Mouse (Mus musculus) hindbrain, embryonic 11.5 days (tissue): ENCODE results near the gene Grrp1. TPM values are rescaled to one million over a fixed set of nuclear protein-coding genes. Genes with fewer than 3 reads are reported as not detected.

ENCODE experiments used
- ATAC-seq: fragments of 200-750 bp; cut with Nextera tagmentation; 2 replicates; pipeline ENCODE4 v1.8.0; 2017; ENCODE audit warnings: mild to moderate bottlenecking, moderate TSS enrichment, moderate library complexity; ENCODE audit not compliant: low FRiP score
- DNase-seq: peaks from one replicate; pipeline ENCODE4 v3.0.0-alpha.2; 2015; ENCODE audit warnings: low spot score
- H3K27ac ChIP-seq: fragments of 300-500 bp; sonication (generic); 2 replicates; pipeline ENCODE4 v1.5.1; 2014; ENCODE audit warnings: mild to moderate bottlenecking, low read depth, low read length
- H3K27me3 ChIP-seq: fragments of 300-500 bp; sonication (generic); 2 replicates; pipeline ENCODE4 v1.6.1; 2014; ENCODE audit warnings: mild to moderate bottlenecking, low read length, moderate library complexity, mixed read lengths; ENCODE audit not compliant: control insufficient read depth, insufficient read depth
- H3K36me3 ChIP-seq: fragments of 300-500 bp; sonication (generic); 2 replicates; pipeline ENCODE4 v1.6.1; 2014; ENCODE audit warnings: mild to moderate bottlenecking, low read length, moderate library complexity, mixed read lengths; ENCODE audit not compliant: control insufficient read depth, insufficient read depth
- H3K4me1 ChIP-seq: fragments of 300-500 bp; sonication (generic); replicated peaks from 2 replicates; pipeline ENCODE4 v1.6.1; 2014; ENCODE audit warnings: low read length, mixed read lengths; ENCODE audit not compliant: control insufficient read depth, insufficient read depth
- H3K4me2 ChIP-seq: fragments of 300-500 bp; sonication (generic); replicated peaks from 2 replicates; pipeline ENCODE4 v1.6.1; 2014; ENCODE audit warnings: mild to moderate bottlenecking, low read depth, low read length
- H3K4me3 ChIP-seq: fragments of 300-500 bp; sonication (generic); 2 replicates; pipeline ENCODE4 v1.5.1; 2014; ENCODE audit warnings: low read depth, low read length
- H3K9ac ChIP-seq: fragments of 300-500 bp; sonication (generic); 2 replicates; pipeline ENCODE4 v1.6.1; 2014; ENCODE audit warnings: low read depth, low read length
- H3K9me3 ChIP-seq: fragments of 300-500 bp; sonication (generic); 2 replicates; pipeline ENCODE4 v1.6.1; 2016; ENCODE audit warnings: low read length; ENCODE audit not compliant: control insufficient read depth
- WGBS: fragments of 180-500 bp; shearing (Covaris S2); extraction: QIAGEN DNeasy Blood & Tissue Kit; methylation state at CpG from one replicate; pipeline ENCODE4 v1.1.7; 2014; 5-methylcytosine and 5-hydroxymethylcytosine counted together
- polyA plus RNA-seq: library from polyadenylated mRNA; unstranded; fragments of >200 nt; fragmentation: Nextera tagmentation; extraction: Ambion mirVana; gene quantifications from 2 replicates; pipeline ENCODE4 v1.2.1, GENCODE M21; 2014

Grrp1 gene
- polyA plus RNA-seq, 1 experiment from 2014 or later = 5.1 TPM

- H3K9me3 ChIP-seq = no peaks in the 10 kb centered on the region
- H3K27ac ChIP-seq = no peak within 1 kb of the TSS
- H3K9ac ChIP-seq = no peak within 1 kb of the TSS
- no peaks in the 10 kb centered on the region for H3K4me1 ChIP-seq
- no peak within 1 kb of the TSS for H3K4me3 ChIP-seq
- DNase-seq (no peak), ATAC-seq (no peak)
- H3K4me2 ChIP-seq = no peak within 1 kb of the TSS
- H3K36me3 ChIP-seq = no peaks in the 10 kb centered on the region
- 90% methylated on average over 4 of the region's 4 CpGs for WGBS
- no peaks in the 10 kb centered on the region for H3K27me3 ChIP-seq
Measured at GRCm38 (mm10) chr4:134202904-134203303, 51.0 kb downstream of the Grrp1 start, which contains the start of gene Gm7534. Gene Gm7534 (minus strand): TSS chr4:134203004.

Other genes with a start within 250 kb of the Grrp1 start
- gene Lin28a, start 235.3 kb downstream of the Grrp1 start, polyA plus RNA-seq = 2.9 and 3.7 TPM in 2 replicates
- not detected in 2 replicates for gene Zfp683, start 200.3 kb downstream of the Grrp1 start, polyA plus RNA-seq
- gene Crybg2, start 193.3 kb downstream of the Grrp1 start, polyA plus RNA-seq = 1.4 and 1.8 TPM in 2 replicates
- 4.5 and 5.1 TPM in 2 replicates for gene Cd52, start 159.0 kb downstream of the Grrp1 start, polyA plus RNA-seq
- 5.7 and 5.8 TPM in 2 replicates for gene Ubxn11, start 151.5 kb downstream of the Grrp1 start, polyA plus RNA-seq
- gene Sh3bgrl3, start 125.3 kb downstream of the Grrp1 start, polyA plus RNA-seq = 337 and 396 TPM in 2 replicates
- gene Cep85, start 67.0 kb downstream of the Grrp1 start, polyA plus RNA-seq = 27.8 and 27.9 TPM in 2 replicates
- gene Gm7534, start 51.1 kb downstream of the Grrp1 start, polyA plus RNA-seq = 0.06 TPM in 1 of 2 replicates, not detected in the other
- gene Catsper4, start 26.7 kb downstream of the Grrp1 start, polyA plus RNA-seq = not detected in 2 replicates
- gene Cnksr1, start 15.7 kb downstream of the Grrp1 start, polyA plus RNA-seq = 0.14 and 0.28 TPM in 2 replicates
- gene E130218I03Rik, start 10.4 kb downstream of the Grrp1 start, polyA plus RNA-seq = 0.20 and 0.32 TPM in 2 replicates
- 18.3 and 20.4 TPM in 2 replicates for gene Zfp593, start 8.5 kb downstream of the Grrp1 start, polyA plus RNA-seq
- 0.42 and 0.56 TPM in 2 replicates for gene Gm30191, start 7.2 kb downstream of the Grrp1 start, polyA plus RNA-seq
- gene Pdik1l, start 33.8 kb upstream of the Grrp1 start, polyA plus RNA-seq = 23.5 and 25.1 TPM in 2 replicates
- gene Trim63, start 61.0 kb upstream of the Grrp1 start, polyA plus RNA-seq = 0.12 and 0.32 TPM in 2 replicates
- not detected in 2 replicates for gene Slc30a2, start 89.1 kb upstream of the Grrp1 start, polyA plus RNA-seq
- 0.18 and 0.26 TPM in 2 replicates for gene Extl1, start 129.7 kb upstream of the Grrp1 start, polyA plus RNA-seq
- gene Pafah2, start 142.2 kb upstream of the Grrp1 start, polyA plus RNA-seq = 7.9 and 10.2 TPM in 2 replicates
- 4,486 and 4,492 TPM in 2 replicates for gene Stmn1, start 214.2 kb upstream of the Grrp1 start, polyA plus RNA-seq
- gene Paqr7, start 242.6 kb upstream of the Grrp1 start, polyA plus RNA-seq = 1.7 and 2.5 TPM in 2 replicates